Mouse (Mus musculus): ENCODE data around the gene Bnip2. TPM values are rescaled to one million over a fixed set of nuclear protein-coding genes. Genes with fewer than 3 reads are reported as not detected.
"Not testable (repeated sequence)": the region's sequence is repeated elsewhere in the genome, so short reads cannot be mapped to it uniquely, and the experiment has no call there.

Bnip2 gene
- polyA plus RNA-seq, 1 experiment, result 50.1 TPM

- Histone ChIP-seq H3K4me3 (replicated peaks; ENCODE audit: extremely low read depth, low read depth, low read length) (no peak overlapping the region), H3K4me1 (ENCODE audit: control insufficient read depth, insufficient read depth, low read length) (peaks cover 2% of the 10 kb centered on the region; the same call in 1 of the 2 replicates)
- DNase-seq, result no peak
- 51% methylated on average over 4 of the region's 4 CpGs for WGBS
- TF ChIP-seq CTCF (IDR thresholded peaks at IDR 0.05; ENCODE audit: insufficient read depth, low read length) (no peak), POLR2A (IDR thresholded peaks at IDR 0.05; ENCODE audit: borderline replicate concordance, extremely low read depth, low read depth, low read length) (no peak)
Measured at GRCm38 (mm10) chr9:70022083-70022482, 32.8 kb downstream of the Bnip2 start.

- H3K4me3 ChIP-seq (replicated peaks; ENCODE audit: extremely low read depth, low read depth, low read length); H3K4me1 ChIP-seq (ENCODE audit: control insufficient read depth, insufficient read depth, low read length); DNase-seq: not testable (repeated sequence)
- 61% methylated on average over 1 of the region's 1 CpGs for WGBS
Measured at GRCm38 (mm10) chr9:70023615-70024014, 34.3 kb downstream of the Bnip2 start.

- DNase-seq, result no peak
- TF ChIP-seq POLR2A (IDR thresholded peaks at IDR 0.05; ENCODE audit: borderline replicate concordance, extremely low read depth, low read depth, low read length), result no peak
- no peak for TF ChIP-seq CTCF (IDR thresholded peaks at IDR 0.05; ENCODE audit: insufficient read depth, low read length)
- peaks cover 2% of the 10 kb centered on the region; the same call in 1 of the 2 replicates for H3K4me1 ChIP-seq (ENCODE audit: control insufficient read depth, insufficient read depth, low read length)
- H3K4me3 ChIP-seq (replicated peaks; ENCODE audit: extremely low read depth, low read depth, low read length), result no peak overlapping the region
Measured at GRCm38 (mm10) chr9:70024648-70025047, 35.4 kb downstream of the Bnip2 start.

GRCm38 (mm10) chr9:70025365-70026012 lies 36.2 kb downstream of the Bnip2 start:
- 75% methylated on average over 2 of the region's 2 CpGs for WGBS
- TF ChIP-seq POLR2A (IDR thresholded peaks at IDR 0.05; ENCODE audit: borderline replicate concordance, extremely low read depth, low read depth, low read length) (no peak), CTCF (IDR thresholded peaks at IDR 0.05; ENCODE audit: insufficient read depth, low read length) (no peak)
- peak; percentile 13 for DNase-seq
- Histone ChIP-seq H3K4me1 (ENCODE audit: control insufficient read depth, insufficient read depth, low read length) (peaks cover 2% of the 10 kb centered on the region; the same call in 1 of the 2 replicates), H3K4me3 (replicated peaks; ENCODE audit: extremely low read depth, low read depth, low read length) (no peak overlapping the region)

- 90% methylated on average over 1 of the region's 1 CpGs for WGBS
Measured at GRCm38 (mm10) chr9:70032167-70032566, 42.9 kb downstream of the Bnip2 start.

GRCm38 (mm10) chr9:70033056-70033455 lies 43.8 kb downstream of the Bnip2 start:
- TF ChIP-seq POLR2A (IDR thresholded peaks at IDR 0.05; ENCODE audit: borderline replicate concordance, extremely low read depth, low read depth, low read length) (no peak), CTCF (IDR thresholded peaks at IDR 0.05; ENCODE audit: insufficient read depth, low read length) (no peak)
- no peak for DNase-seq
- H3K4me1 ChIP-seq (ENCODE audit: control insufficient read depth, insufficient read depth, low read length), result no peaks in the 10 kb centered on the region
- H3K4me3 ChIP-seq (replicated peaks; ENCODE audit: extremely low read depth, low read depth, low read length), result no peak overlapping the region
- 66% methylated on average over 9 of the region's 9 CpGs for WGBS

More at GRCm38 (mm10) chr9:70032167-70032566, 42.9 kb downstream of the Bnip2 start:
- TF ChIP-seq CTCF (IDR thresholded peaks at IDR 0.05; ENCODE audit: insufficient read depth, low read length) (no peak), POLR2A (IDR thresholded peaks at IDR 0.05; ENCODE audit: borderline replicate concordance, extremely low read depth, low read depth, low read length) (no peak)
- H3K4me1 ChIP-seq (ENCODE audit: control insufficient read depth, insufficient read depth, low read length), result no peaks in the 10 kb centered on the region
- no peak for DNase-seq
- H3K4me3 ChIP-seq (replicated peaks; ENCODE audit: extremely low read depth, low read depth, low read length), result no peak overlapping the region

GRCm38 (mm10) chr9:70034702-70035101 lies 45.4 kb downstream of the Bnip2 start:
- 82% methylated on average over 7 of the region's 7 CpGs for WGBS
- H3K4me1 ChIP-seq (ENCODE audit: control insufficient read depth, insufficient read depth, low read length), result no peaks in the 10 kb centered on the region
- TF ChIP-seq CTCF (IDR thresholded peaks at IDR 0.05; ENCODE audit: insufficient read depth, low read length) (no peak), POLR2A (IDR thresholded peaks at IDR 0.05; ENCODE audit: borderline replicate concordance, extremely low read depth, low read depth, low read length) (no peak)
- no peak overlapping the region for H3K4me3 ChIP-seq (replicated peaks; ENCODE audit: extremely low read depth, low read depth, low read length)
- no peak for DNase-seq

GRCm38 (mm10) chr9:70036646-70037045 lies 47.4 kb downstream of the Bnip2 start:
- WGBS, result 67% methylated on average over 4 of the region's 4 CpGs
- DNase-seq, result no peak
- Histone ChIP-seq H3K4me3 (replicated peaks; ENCODE audit: extremely low read depth, low read depth, low read length) (no peak overlapping the region), H3K4me1 (ENCODE audit: control insufficient read depth, insufficient read depth, low read length) (no peaks in the 10 kb centered on the region)
- TF ChIP-seq POLR2A (IDR thresholded peaks at IDR 0.05; ENCODE audit: borderline replicate concordance, extremely low read depth, low read depth, low read length) (no peak), CTCF (IDR thresholded peaks at IDR 0.05; ENCODE audit: insufficient read depth, low read length) (no peak)

GRCm38 (mm10) chr9:70037988-70038387 lies 48.7 kb downstream of the Bnip2 start, which contains the start of gene Gcnt3:
Gcnt3 (minus strand) TSS chr9:70038088.
- no peaks in the 10 kb centered on the region for H3K4me1 ChIP-seq (ENCODE audit: control insufficient read depth, insufficient read depth, low read length)
- H3K4me3 ChIP-seq (replicated peaks; ENCODE audit: extremely low read depth, low read depth, low read length), result no peak within 1 kb of the TSS
- no peak for TF ChIP-seq POLR2A (IDR thresholded peaks at IDR 0.05; ENCODE audit: borderline replicate concordance, extremely low read depth, low read depth, low read length)
- no peak for TF ChIP-seq CTCF (IDR thresholded peaks at IDR 0.05; ENCODE audit: insufficient read depth, low read length)
- no peak for DNase-seq
- 71% methylated on average over 7 of the region's 7 CpGs for WGBS

GRCm38 (mm10) chr9:70039597-70040385 lies 50.5 kb downstream of the Bnip2 start:
- H3K4me3 ChIP-seq (replicated peaks; ENCODE audit: extremely low read depth, low read depth, low read length), result no peak overlapping the region
- TF ChIP-seq POLR2A (IDR thresholded peaks at IDR 0.05; ENCODE audit: borderline replicate concordance, extremely low read depth, low read depth, low read length) (no peak), CTCF (IDR thresholded peaks at IDR 0.05; ENCODE audit: insufficient read depth, low read length) (no peak)
- DNase-seq, result no peak
- no peaks in the 10 kb centered on the region for H3K4me1 ChIP-seq (ENCODE audit: control insufficient read depth, insufficient read depth, low read length)
- WGBS, result 86% methylated on average over 6 of the region's 6 CpGs

All from lung, adult 2 months (tissue).